Mouse (Mus musculus): ENCODE measurements around the gene Atp11a.

Gene Atp11a

GRCm38 (mm10) chr8:12915187-12916006 lies 158.6 kb downstream of the Atp11a start:
- DNase-seq, result peak; percentile 80

DNA sequence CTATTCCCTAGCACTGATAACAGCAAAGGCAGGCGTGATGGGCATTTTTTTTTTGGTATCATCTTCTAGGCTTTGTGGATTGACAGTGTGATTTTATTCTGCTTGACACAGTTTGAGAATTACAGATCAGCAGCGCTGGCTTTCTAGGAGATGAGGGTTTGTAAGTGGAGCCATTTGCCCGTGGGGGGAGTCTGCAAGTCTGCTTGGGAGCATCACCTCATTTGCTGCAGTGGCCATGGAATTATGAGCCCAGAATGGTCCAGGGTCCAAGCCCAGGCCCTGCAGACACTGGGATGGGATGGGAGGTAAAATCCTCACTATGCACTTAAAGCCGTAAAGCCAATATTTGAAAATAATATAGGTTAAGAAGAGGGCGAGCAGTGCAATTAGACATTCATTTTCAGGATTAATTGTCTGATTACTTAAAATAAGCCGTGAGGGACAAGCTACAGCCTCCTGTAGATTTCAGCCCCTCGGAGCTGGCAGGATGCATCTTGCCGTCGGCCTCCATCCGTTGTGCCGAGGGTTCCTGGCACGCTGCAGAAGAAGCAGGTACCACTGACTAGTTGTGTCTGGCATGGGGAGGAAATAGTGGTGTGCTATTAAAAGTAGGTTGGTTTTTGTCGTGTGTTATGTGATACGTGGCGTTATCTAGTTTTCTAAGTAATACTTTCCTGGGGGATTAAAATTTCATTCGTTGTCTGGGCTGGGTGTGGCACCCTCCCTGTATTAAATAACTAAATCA lies 159.5 kb downstream of the Atp11a start:
- DNase-seq, result no peak

GRCm38 (mm10) chr8:12917029-12917428 lies 160.2 kb downstream of the Atp11a start:
- peak; percentile 74 for DNase-seq

DNA sequence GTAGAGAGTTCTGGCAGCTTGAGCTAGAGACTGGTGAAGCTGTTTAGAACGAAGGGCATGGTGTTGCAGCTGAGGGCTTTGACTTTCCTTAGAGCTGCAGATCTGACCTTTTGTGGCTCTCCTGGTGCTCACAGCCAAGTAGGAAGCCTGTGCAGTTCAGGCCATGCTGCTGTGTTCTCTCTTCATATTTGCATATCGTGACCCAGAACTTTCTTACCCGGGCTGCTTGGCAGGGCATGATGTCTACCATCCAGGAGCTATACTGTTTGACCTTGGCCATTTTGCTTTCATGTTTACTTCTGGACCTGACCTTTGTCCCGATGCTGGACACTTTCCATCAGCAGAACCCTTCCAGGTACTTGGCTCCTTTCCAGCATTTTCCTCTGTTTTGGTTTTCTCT lies 161.0 kb downstream of the Atp11a start:
- DNase-seq, result no peak

All from cerebellum, adult 11-12 months (tissue).